Mouse (Mus musculus) left cerebral cortex, postnatal 25 days (tissue): ENCODE data around the gene Wfs1. TPM values are rescaled to one million over a fixed set of nuclear protein-coding genes. Genes with fewer than 3 reads are reported as not detected.
A peak's percentile ranks its signal among the peaks of the same experiment; 100 is the strongest.
"Not testable (repeated sequence)": the region's sequence is repeated elsewhere in the genome, so short reads cannot be mapped to it uniquely, and the experiment has no call there.

ENCODE experiments used
- DNase-seq, 2 experiments: peaks; one replicate each; pipeline ENCODE4 v3.0.0; 2022; ENCODE audit warnings: low spot score in 2 of 2, mixed read lengths in 1 of 2
- intact Hi-C: fragments of 180-260 bp; cut with DNase I; formaldehyde crosslinking; loops from one replicate; pipeline ENCODE4 v1.15.1; 2025
- total RNA-seq, 2 experiments: library from RNA; stranded (reverse); gene quantifications; 2 replicates each; pipeline ENCODE4 v1.2.3; 2021

Wfs1 gene
- total RNA-seq = 100 to 1,000 TPM; 114 to 145 TPM

- intact Hi-C loops = no loop called here
- peak; percentile 95 to 98 for DNase-seq
These were observed at the start of gene Wfs1 for GRCm38 (mm10) chr5:36988781-36989624. TSS of gene Wfs1 (minus strand) at chr5:36989205.

GRCm38 (mm10) chr5:37036884-37037283 is 47.9 kb upstream of the Wfs1 start:
- intact Hi-C loops = no loop called here
- no peak for DNase-seq

GRCm38 (mm10) chr5:37035896-37036295 is 46.9 kb upstream of the Wfs1 start:
- intact Hi-C loops = no loop called here
- DNase-seq = no peak

- peak in 1 of 2 experiments; percentile 67 for DNase-seq
- intact Hi-C loops = no loop called here
These were observed 46.2 kb upstream of the Wfs1 start for GRCm38 (mm10) chr5:37035192-37035591.

GRCm38 (mm10) chr5:37030753-37031152 is 41.7 kb upstream of the Wfs1 start:
- peak in 1 of 2 experiments; percentile 44 for DNase-seq

GRCm38 (mm10) chr5:37029326-37029905 is 40.4 kb upstream of the Wfs1 start:
- DNase-seq = no peak
- intact Hi-C loops = loop anchor here (2.0 to 5.0 kb wide), 2 partner anchors 53 to 78 kb away; no protein-coding TSS in a partner anchor

More at GRCm38 (mm10) chr5:37030753-37031152, 41.7 kb upstream of the Wfs1 start:
- intact Hi-C loops = no loop called here

GRCm38 (mm10) chr5:37028486-37029311 is 39.7 kb upstream of the Wfs1 start:
- intact Hi-C loops = loop anchor here (2.0 to 5.0 kb wide), 2 partner anchors 54 to 79 kb away; no protein-coding TSS in a partner anchor
- DNase-seq = peak; percentile 66

GRCm38 (mm10) chr5:37028104-37028485 is 39.1 kb upstream of the Wfs1 start:
- DNase-seq = peak; percentile 91 to 95
- intact Hi-C loops = loop anchor here (2.0 to 5.0 kb wide), 2 partner anchors 55 to 79 kb away; no protein-coding TSS in a partner anchor

GRCm38 (mm10) chr5:37027701-37028100 is 38.7 kb upstream of the Wfs1 start:
- no peak for DNase-seq
- intact Hi-C loops = loop anchor here (2.0 to 5.0 kb wide), 2 partner anchors 55 to 80 kb away; no protein-coding TSS in a partner anchor

- intact Hi-C loops = no loop called here
- no peak for DNase-seq
These were observed 28.2 kb upstream of the Wfs1 start for GRCm38 (mm10) chr5:37017222-37017621.

GRCm38 (mm10) chr5:37015612-37016310 is 26.8 kb upstream of the Wfs1 start:
- peak; percentile 40 to 59 for DNase-seq
- intact Hi-C loops = no loop called here

GRCm38 (mm10) chr5:37010666-37011317 is 21.8 kb upstream of the Wfs1 start:
- intact Hi-C loops = loop anchor here (1.0 kb wide), 1 partner anchor 99 kb away; no protein-coding TSS in a partner anchor

GRCm38 (mm10) chr5:37009761-37010160 is 20.8 kb upstream of the Wfs1 start:
- not testable (repeated sequence) for DNase-seq
- intact Hi-C loops = loop anchor here (1.0 kb wide), 1 partner anchor 100 kb away; no protein-coding TSS in a partner anchor

More at GRCm38 (mm10) chr5:37010666-37011317, 21.8 kb upstream of the Wfs1 start:
- DNase-seq = peak; percentile 65 to 88

- peak; percentile 79 to 87 for DNase-seq
- intact Hi-C loops = loop anchor here (5.0 kb wide), 2 partner anchors 165 to 180 kb away; no protein-coding TSS in a partner anchor
These were observed 13.0 kb upstream of the Wfs1 start for GRCm38 (mm10) chr5:37002001-37002400.

GRCm38 (mm10) chr5:37001002-37001401 is 12.0 kb upstream of the Wfs1 start:
- intact Hi-C loops = loop anchor here (2.0 to 5.0 kb wide), 3 partner anchors 42 to 179 kb away; no protein-coding TSS in a partner anchor

GRCm38 (mm10) chr5:36997996-36998395 is 9.0 kb upstream of the Wfs1 start:
- peak in 1 of 2 experiments; percentile 14 for DNase-seq
- intact Hi-C loops = no loop called here

More at GRCm38 (mm10) chr5:37001002-37001401, 12.0 kb upstream of the Wfs1 start:
- no peak for DNase-seq

GRCm38 (mm10) chr5:36996410-36996809 is 7.4 kb upstream of the Wfs1 start:
- intact Hi-C loops = no loop called here
- peak; percentile 31 to 69 for DNase-seq
